Comparison of ENCODE assay signal across 9 mouse cellular contexts in the genomic region with DNA sequence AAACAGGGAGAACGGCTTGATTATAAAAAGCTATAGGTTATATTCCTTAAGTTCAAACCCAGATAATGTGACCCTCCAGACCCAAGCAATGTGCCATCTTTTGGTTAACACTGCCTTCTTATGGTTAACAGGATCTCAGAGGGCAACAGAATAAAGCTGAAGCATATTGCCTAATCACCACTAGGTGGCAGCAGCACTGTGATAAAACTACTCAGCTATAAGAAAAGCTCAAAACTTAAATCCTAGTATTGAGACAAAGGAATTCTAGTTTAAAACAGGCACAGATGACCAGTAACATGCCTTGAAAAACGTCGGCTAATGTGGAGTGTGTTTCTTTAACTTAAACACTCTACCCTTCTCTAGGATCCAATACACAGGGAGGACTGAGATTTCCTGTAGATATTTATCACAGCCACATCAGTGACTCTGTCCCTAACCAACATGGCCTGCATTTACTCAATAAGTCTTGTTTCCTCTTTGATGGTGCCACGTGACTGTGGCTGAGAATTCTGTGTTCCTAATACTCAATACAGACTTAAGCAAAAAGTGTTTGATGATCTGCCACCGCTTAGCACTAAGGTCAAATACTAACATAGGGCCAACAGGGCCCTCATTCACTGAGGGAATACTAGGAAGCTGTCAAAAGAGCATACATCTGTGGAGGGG. TPM values are rescaled to one million over a fixed set of nuclear protein-coding genes. Genes with fewer than 3 reads are reported as not detected.
DNase-seq lines count a peak whose midpoint lies in the region; ATAC-seq and TF ChIP-seq lines count a peak whose summit lies in the region.
"Had no signal": no experiment of that assay in that cellular context is flagged by ENCODE, and none has a peak within 500 bp of the region (broad histone marks: within the 10 kb centered on the region; RNA-seq: fewer than 3 reads in every experiment).

No protein-coding gene starts in this region.

- ATAC-seq in heart, embryonic 12.5 days (ENCODE audit: insufficient number of reproducible peaks, low FRiP score): no peak
- peak; percentile 40; the same call in 1 of the 2 replicates for ATAC-seq in neutrophil, adult 5-6 weeks (ENCODE audit: extremely low read depth, insufficient number of reproducible peaks, low FRiP score, poor library complexity, severe bottlenecking)
- no peak for ATAC-seq in frontal cortex, adult (ENCODE audit: low TSS enrichment)

- H3K4me2 ChIP-seq in heart, embryonic 12.5 days: no peak overlapping the region

- no peak for TF ChIP-seq CTCF in thymus, adult 2 months (IDR thresholded peaks at IDR 0.05; ENCODE audit: borderline replicate concordance, control insufficient read depth, extremely low read depth, insufficient read depth, low read length, poor library complexity)

- no peak overlapping the region for H3K9ac ChIP-seq in heart, embryonic 12.5 days

- H3K9me3 ChIP-seq in heart, embryonic 12.5 days (replicated peaks): no peaks in the 10 kb centered on the region
- H3K9me3 ChIP-seq: megakaryocyte, embryonic 14.5 days had no signal

- H3K36me3 ChIP-seq in heart, embryonic 12.5 days: peaks cover 9% of the 10 kb centered on the region
- H3K36me3 ChIP-seq in thymus, adult 2 months (ENCODE audit: control insufficient read depth, insufficient read depth, low read length): no peaks in the 10 kb centered on the region; the same call in 1 of the 2 replicates

- H3K4me1 ChIP-seq in heart, embryonic 12.5 days (replicated peaks): peaks cover 26% of the 10 kb centered on the region
- H3K4me1 ChIP-seq in thymus, adult 2 months (replicated peaks; ENCODE audit: control insufficient read depth, insufficient read depth, low read length): peaks cover 9% of the 10 kb centered on the region

- H3K4me3 ChIP-seq in heart, embryonic 12.5 days: no peak overlapping the region
- H3K4me3 ChIP-seq in thymus, adult 2 months (ENCODE audit: control insufficient read depth, insufficient read depth, low read length): no peak overlapping the region
- H3K4me3 ChIP-seq: megakaryocyte, embryonic 14.5 days had no signal

- H3K27me3 ChIP-seq in heart, embryonic 12.5 days (replicated peaks): no peaks in the 10 kb centered on the region
- no peaks in the 10 kb centered on the region for H3K27me3 ChIP-seq in thymus, adult 2 months (ENCODE audit: control insufficient read depth, insufficient read depth, low read length)
- H3K27me3 ChIP-seq: megakaryocyte, embryonic 14.5 days had no signal

- TF ChIP-seq POLR2A in thymus, adult 2 months (IDR thresholded peaks at IDR 0.05; ENCODE audit: control insufficient read depth, extremely low read depth, insufficient read depth, low read length, poor library complexity): no peak

- 30% methylated on average over 5 of the region's 5 CpGs for WGBS in heart, embryonic 12.5 days
- WGBS in thymus, adult 2 months: 26% methylated on average over 5 of the region's 5 CpGs

- DNase-seq in heart, adult 18-20 months: peak; percentile 43 to 67
- DNase-seq in thymus, adult 2 months: peak; percentile 49
- DNase-seq in thymus, adult 18-20 months: no peak
- peak; percentile 89 for DNase-seq in embryo, embryonic 10 days (ENCODE audit: low spot score)
- DNase-seq in layer of hippocampus, adult 9-11 months: peak; percentile 34

- no peak overlapping the region for H3K27ac ChIP-seq in heart, embryonic 12.5 days (ENCODE audit: poor library complexity, severe bottlenecking)
- H3K27ac ChIP-seq in thymus, adult 2 months (ENCODE audit: control insufficient read depth, insufficient read depth, low read length): no peak overlapping the region

RNA-seq across cellular contexts. Expression of a gene that starts 3.8 kb away (rescaled TPM):
- total RNA-seq in heart, adult 18-20 months (2021): 100 to 1,000 TPM; 357 to 368 TPM
- 227 and 238 TPM in 2 replicates for polyA plus RNA-seq in heart, embryonic 12.5 days (2016; fragmentation: Nextera tagmentation; extraction: Ambion mirVana)
- polyA plus RNA-seq in thymus, adult 2 months (2012; rRNA removed): 34.6 and 35.3 TPM in 2 replicates
- 31.3 and 34.7 TPM in 2 replicates for total RNA-seq in neutrophil, adult 5-6 weeks (2017)

RNA-seq across cellular contexts. Expression of a gene that starts 4.0 kb away (rescaled TPM):
- total RNA-seq in heart, adult 18-20 months (2021): 10 to 100 TPM; 52.5 to 59.4 TPM
- 44.2 and 51.4 TPM in 2 replicates for polyA plus RNA-seq in heart, embryonic 12.5 days (2016; fragmentation: Nextera tagmentation; extraction: Ambion mirVana)
- 4.9 and 6.1 TPM in 2 replicates for polyA plus RNA-seq in thymus, adult 2 months (2012; rRNA removed)
- 48.6 and 59.2 TPM in 2 replicates for total RNA-seq in neutrophil, adult 5-6 weeks (2017)

Comparison
In these comparisons a context has a peak if more than half of its experiments do, and no peak if none do; other contexts are left out.
1. DNase-seq: peak in heart, adult 18-20 months (2 of 2), thymus, adult 2 months (single experiment), embryo, embryonic 10 days (single experiment) and layer of hippocampus, adult 9-11 months (single experiment); none in thymus, adult 18-20 months (0 of 2).
2. RNA of a gene that starts 3.8 kb away (total RNA-seq): 357 to 368 TPM in heart, adult 18-20 months; 31.3 to 34.7 TPM in neutrophil, adult 5-6 weeks; every median in the first group is over 10 times any median in the second.